Mouse (Mus musculus) liver, adult 2 months (tissue): ENCODE measurements around the gene Cxcl13.

ENCODE experiments used
- CTCF ChIP-seq: fragments of 200-500 bp; IDR thresholded peaks from 2 replicates; pipeline ENCODE4 v1.5.1; 2011; ENCODE audit warnings: low read depth, low read length, control low read depth
- POLR2A ChIP-seq: fragments of 200-500 bp; IDR thresholded peaks from 2 replicates; pipeline ENCODE4 v1.6.1; 2011; ENCODE audit warnings: low read length, control low read depth; ENCODE audit not compliant: insufficient read depth; ENCODE audit errors: extremely low read depth

DNA sequence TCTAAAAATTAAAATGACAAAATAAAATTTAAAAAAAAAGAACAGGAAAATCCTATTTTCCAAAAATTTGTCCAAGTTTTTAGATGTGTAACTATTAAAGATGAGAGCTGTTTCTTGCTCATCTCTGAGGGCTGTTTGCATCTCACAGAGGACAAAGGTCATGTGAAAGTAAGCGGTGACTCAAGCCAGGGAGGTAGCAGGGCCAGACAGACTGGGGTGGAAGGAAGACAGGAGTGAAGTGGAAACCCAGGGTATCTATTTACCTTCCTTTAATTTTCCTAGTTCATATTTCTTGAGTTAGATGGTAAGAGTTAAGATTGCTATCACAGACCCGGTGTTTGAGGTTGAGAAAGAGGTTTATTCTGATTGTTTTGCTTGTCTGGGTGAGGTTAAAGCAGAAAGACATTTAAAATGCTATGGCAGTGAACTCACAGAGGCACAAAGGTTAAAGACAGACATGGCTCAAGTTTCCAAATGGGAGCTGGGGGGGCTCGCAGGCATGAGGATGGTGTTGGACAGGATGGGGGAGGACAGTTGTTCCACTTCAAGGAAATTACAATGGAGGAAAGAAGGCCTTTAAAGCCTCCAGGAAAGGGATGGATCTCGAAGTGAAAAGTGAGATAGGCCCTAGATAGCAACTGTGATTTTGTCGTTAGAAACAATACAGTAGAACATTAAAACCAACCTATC is 27.2 kb downstream of the Cxcl13 start:
- TF ChIP-seq CTCF (no peak), POLR2A (no peak)
